Mouse (Mus musculus): ENCODE data around the gene Gm4881. TPM values are rescaled to one million over a fixed set of nuclear protein-coding genes. Genes with fewer than 3 reads are reported as not detected.

The Gm4881 gene
- polyA plus RNA-seq, 1 experiment from 2014 or later: not detected

GRCm38 (mm10) chr7:24949958-24950623, 5.8 kb upstream of the Gm4881 start:
- Histone ChIP-seq H3K4me3 (ENCODE audit: control insufficient read depth in 1 of 2, insufficient read depth in 1 of 2, low read depth in 1 of 2, low read length in 2 of 2) (no peak overlapping the region), H3K9me3 (ENCODE audit: control insufficient read depth, low read length) (no peaks in the 10 kb centered on the region), H3K4me1 (ENCODE audit: control insufficient read depth in 2 of 2, insufficient read depth in 2 of 2, low read length in 2 of 2) (peaks cover 3 to 10% of the 10 kb centered on the region in 2 experiments; a peak in 2 of 4 replicates), H3K27ac (replicated peaks in 1 of 2; ENCODE audit: control insufficient read depth in 1 of 2, insufficient read depth in 1 of 2, low read depth in 2 of 2, low read length in 2 of 2) (no peak overlapping the region), H3K36me3 (ENCODE audit: control insufficient read depth, insufficient read depth, low read length) (no peaks in the 10 kb centered on the region), H3K4me2 (ENCODE audit: low read length) (no peak overlapping the region), H3K9ac (ENCODE audit: low read length) (no peak overlapping the region), H3K27me3 (ENCODE audit: control insufficient read depth, insufficient read depth, low read length) (peaks cover 100% of the 10 kb centered on the region)
- 2% methylated on average over 8 of the region's 8 CpGs for WGBS
- no peak for ATAC-seq (ENCODE audit: insufficient number of reproducible peaks, insufficient read depth, low FRiP score, low read depth)

DNA sequence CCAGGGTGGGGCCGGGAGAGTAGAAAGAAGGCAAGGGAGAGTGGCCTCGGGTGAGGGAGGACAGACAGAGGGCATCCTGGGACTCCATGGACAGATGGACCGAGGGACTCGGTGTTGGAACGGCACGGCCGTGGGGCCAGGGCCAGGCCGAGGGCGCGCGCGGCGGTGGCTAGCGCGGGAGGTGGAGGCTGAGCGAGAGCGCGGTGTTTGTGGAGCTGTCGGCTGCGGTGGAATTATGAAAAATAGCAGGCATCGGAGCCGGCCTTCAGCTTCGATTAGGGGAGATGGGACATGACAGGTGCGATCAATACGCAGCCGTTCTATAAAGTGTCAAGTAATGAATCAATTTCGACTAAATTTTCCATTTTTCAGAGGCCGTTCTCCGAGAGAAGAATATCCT, 4.5 kb upstream of the Gm4881 start:
- H3K27me3 ChIP-seq (ENCODE audit: control insufficient read depth, insufficient read depth, low read length): peaks cover 100% of the 10 kb centered on the region
- no peak overlapping the region for H3K4me2 ChIP-seq (ENCODE audit: low read length)
- H3K9me3 ChIP-seq (ENCODE audit: control insufficient read depth, low read length): no peaks in the 10 kb centered on the region
- no peak overlapping the region for H3K4me3 ChIP-seq (ENCODE audit: control insufficient read depth in 1 of 2, insufficient read depth in 1 of 2, low read depth in 1 of 2, low read length in 2 of 2)
- H3K36me3 ChIP-seq (ENCODE audit: control insufficient read depth, insufficient read depth, low read length): no peaks in the 10 kb centered on the region
- H3K9ac ChIP-seq (ENCODE audit: low read length): no peak overlapping the region
- WGBS: 5% methylated on average over 29 of the region's 29 CpGs
- H3K27ac ChIP-seq (replicated peaks in 1 of 2; ENCODE audit: control insufficient read depth in 1 of 2, insufficient read depth in 1 of 2, low read depth in 2 of 2, low read length in 2 of 2): no peak overlapping the region
- ATAC-seq (ENCODE audit: insufficient number of reproducible peaks, insufficient read depth, low FRiP score, low read depth): no peak
- peaks cover 2 to 4% of the 10 kb centered on the region in 2 experiments; a peak in 2 of 4 replicates for H3K4me1 ChIP-seq (ENCODE audit: control insufficient read depth in 2 of 2, insufficient read depth in 2 of 2, low read length in 2 of 2)

GRCm38 (mm10) chr7:24947316-24948048, 3.2 kb upstream of the Gm4881 start:
- H3K9me3 ChIP-seq (ENCODE audit: control insufficient read depth, low read length): no peaks in the 10 kb centered on the region
- WGBS: 1% methylated on average over 7 of the region's 7 CpGs
- H3K4me3 ChIP-seq (ENCODE audit: control insufficient read depth in 1 of 2, insufficient read depth in 1 of 2, low read depth in 1 of 2, low read length in 2 of 2): no peak overlapping the region
- peaks cover 2 to 4% of the 10 kb centered on the region in 2 experiments; a peak in 2 of 4 replicates for H3K4me1 ChIP-seq (ENCODE audit: control insufficient read depth in 2 of 2, insufficient read depth in 2 of 2, low read length in 2 of 2)
- no peak overlapping the region for H3K27ac ChIP-seq (replicated peaks in 1 of 2; ENCODE audit: control insufficient read depth in 1 of 2, insufficient read depth in 1 of 2, low read depth in 2 of 2, low read length in 2 of 2)
- H3K27me3 ChIP-seq (ENCODE audit: control insufficient read depth, insufficient read depth, low read length): peaks cover 100% of the 10 kb centered on the region
- no peak for ATAC-seq (ENCODE audit: insufficient number of reproducible peaks, insufficient read depth, low FRiP score, low read depth)
- H3K36me3 ChIP-seq (ENCODE audit: control insufficient read depth, insufficient read depth, low read length): no peaks in the 10 kb centered on the region
- H3K4me2 ChIP-seq (ENCODE audit: low read length): no peak overlapping the region
- H3K9ac ChIP-seq (ENCODE audit: low read length): no peak overlapping the region

DNA sequence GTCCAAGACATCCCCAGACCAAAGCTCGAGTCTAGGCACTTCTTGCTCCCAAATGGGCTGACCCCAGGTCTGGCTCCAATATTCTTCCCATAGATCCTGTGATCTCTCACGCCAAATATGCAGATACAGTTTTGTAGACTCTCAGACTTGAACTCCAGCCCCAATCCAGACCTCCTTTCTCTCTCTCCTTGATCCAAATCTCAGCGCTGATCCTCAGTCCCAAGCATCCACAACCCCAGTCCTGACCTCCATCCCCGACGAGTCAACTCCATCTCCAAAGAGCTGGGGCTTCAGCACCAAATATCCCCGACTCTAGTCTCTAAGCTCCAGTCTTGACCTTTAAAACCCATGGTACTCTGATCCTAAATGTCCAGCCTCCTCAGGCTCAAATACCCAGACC, 653 bp downstream of the Gm4881 start:
- Histone ChIP-seq H3K4me2 (ENCODE audit: low read length) (no peak overlapping the region), H3K36me3 (ENCODE audit: control insufficient read depth, insufficient read depth, low read length) (no peaks in the 10 kb centered on the region), H3K9me3 (ENCODE audit: control insufficient read depth, low read length) (no peaks in the 10 kb centered on the region), H3K27ac (replicated peaks in 1 of 2; ENCODE audit: control insufficient read depth in 1 of 2, insufficient read depth in 1 of 2, low read depth in 2 of 2, low read length in 2 of 2) (no peak overlapping the region), H3K4me1 (ENCODE audit: control insufficient read depth in 2 of 2, insufficient read depth in 2 of 2, low read length in 2 of 2) (peaks cover 2 to 4% of the 10 kb centered on the region in 2 experiments; a peak in 2 of 4 replicates), H3K4me3 (ENCODE audit: control insufficient read depth in 1 of 2, insufficient read depth in 1 of 2, low read depth in 1 of 2, low read length in 2 of 2) (no peak overlapping the region), H3K9ac (ENCODE audit: low read length) (no peak overlapping the region), H3K27me3 (ENCODE audit: control insufficient read depth, insufficient read depth, low read length) (peaks cover 97% of the 10 kb centered on the region)
- ATAC-seq (ENCODE audit: insufficient number of reproducible peaks, insufficient read depth, low FRiP score, low read depth): no peak
- WGBS: 4% methylated on average over 6 of the region's 6 CpGs

GRCm38 (mm10) chr7:24931651-24932050, 12.6 kb downstream of the Gm4881 start:
- H3K4me2 ChIP-seq (ENCODE audit: low read length): no peak overlapping the region
- ATAC-seq (ENCODE audit: insufficient number of reproducible peaks, insufficient read depth, low FRiP score, low read depth): no peak
- H3K4me1 ChIP-seq (ENCODE audit: control insufficient read depth in 2 of 2, insufficient read depth in 2 of 2, low read length in 2 of 2): no peaks in the 10 kb centered on the region
- H3K27me3 ChIP-seq (ENCODE audit: control insufficient read depth, insufficient read depth, low read length): peaks cover 82% of the 10 kb centered on the region
- no peak overlapping the region for H3K9ac ChIP-seq (ENCODE audit: low read length)
- H3K9me3 ChIP-seq (ENCODE audit: control insufficient read depth, low read length): no peaks in the 10 kb centered on the region
- no peak overlapping the region for H3K4me3 ChIP-seq (ENCODE audit: control insufficient read depth in 1 of 2, insufficient read depth in 1 of 2, low read depth in 1 of 2, low read length in 2 of 2)
- H3K27ac ChIP-seq (replicated peaks in 1 of 2; ENCODE audit: control insufficient read depth in 1 of 2, insufficient read depth in 1 of 2, low read depth in 2 of 2, low read length in 2 of 2): no peak overlapping the region
- peaks cover 9% of the 10 kb centered on the region for H3K36me3 ChIP-seq (ENCODE audit: control insufficient read depth, insufficient read depth, low read length)
- WGBS: under 1% methylated on average over 15 of the region's 15 CpGs

DNA sequence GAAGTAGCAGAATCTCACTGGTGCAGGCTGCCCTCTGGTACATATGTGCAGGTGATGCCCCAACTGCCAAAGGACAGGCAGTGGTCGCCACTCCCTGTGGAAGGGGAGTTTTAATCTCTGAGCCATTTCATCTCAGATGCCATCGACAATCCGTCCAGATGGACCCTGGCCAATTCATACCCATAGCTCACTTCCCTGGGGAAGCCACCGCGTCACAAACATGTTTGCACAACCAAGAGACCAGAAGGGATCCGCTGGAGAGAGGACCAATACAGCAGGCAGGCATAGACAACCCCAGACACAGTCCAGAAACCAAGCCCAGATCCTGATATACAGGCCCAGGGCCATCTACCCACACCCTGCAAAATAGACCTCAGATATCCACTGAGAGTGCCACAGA, 13.8 kb downstream of the Gm4881 start:
- Histone ChIP-seq H3K4me3 (ENCODE audit: control insufficient read depth in 1 of 2, insufficient read depth in 1 of 2, low read depth in 1 of 2, low read length in 2 of 2) (no peak overlapping the region), H3K9me3 (ENCODE audit: control insufficient read depth, low read length) (no peaks in the 10 kb centered on the region), H3K4me2 (ENCODE audit: low read length) (no peak overlapping the region), H3K9ac (ENCODE audit: low read length) (no peak overlapping the region), H3K27ac (replicated peaks in 1 of 2; ENCODE audit: control insufficient read depth in 1 of 2, insufficient read depth in 1 of 2, low read depth in 2 of 2, low read length in 2 of 2) (no peak overlapping the region), H3K36me3 (ENCODE audit: control insufficient read depth, insufficient read depth, low read length) (peaks cover 20% of the 10 kb centered on the region), H3K27me3 (ENCODE audit: control insufficient read depth, insufficient read depth, low read length) (peaks cover 70% of the 10 kb centered on the region), H3K4me1 (ENCODE audit: control insufficient read depth in 2 of 2, insufficient read depth in 2 of 2, low read length in 2 of 2) (no peaks in the 10 kb centered on the region)
- WGBS: 37% methylated on average over 6 of the region's 6 CpGs
- no peak for ATAC-seq (ENCODE audit: insufficient number of reproducible peaks, insufficient read depth, low FRiP score, low read depth)

- no peaks in the 10 kb centered on the region for H3K27me3 ChIP-seq (ENCODE audit: control insufficient read depth, insufficient read depth, low read length)
- H3K36me3 ChIP-seq (ENCODE audit: control insufficient read depth, insufficient read depth, low read length): peaks cover 80% of the 10 kb centered on the region
- H3K9me3 ChIP-seq (ENCODE audit: control insufficient read depth, low read length): no peaks in the 10 kb centered on the region
- H3K4me1 ChIP-seq (ENCODE audit: control insufficient read depth in 2 of 2, insufficient read depth in 2 of 2, low read length in 2 of 2): no peaks in the 10 kb centered on the region
- no peak overlapping the region for H3K4me2 ChIP-seq (ENCODE audit: low read length)
- H3K9ac ChIP-seq (ENCODE audit: low read length): no peak overlapping the region
- 83% methylated on average over 9 of the region's 9 CpGs for WGBS
- H3K4me3 ChIP-seq (ENCODE audit: control insufficient read depth in 1 of 2, insufficient read depth in 1 of 2, low read depth in 1 of 2, low read length in 2 of 2): no peak overlapping the region
- no peak for ATAC-seq (ENCODE audit: insufficient number of reproducible peaks, insufficient read depth, low FRiP score, low read depth)
- no peak overlapping the region for H3K27ac ChIP-seq (replicated peaks in 1 of 2; ENCODE audit: control insufficient read depth in 1 of 2, insufficient read depth in 1 of 2, low read depth in 2 of 2, low read length in 2 of 2)
These were observed 24.6 kb downstream of the Gm4881 start for GRCm38 (mm10) chr7:24919728-24920127.

Measured in heart, embryonic 14.5 days (tissue).